Mouse (Mus musculus) midbrain, embryonic 13.5 days (tissue): Measurements from ENCODE around the gene Fxyd4. TPM values are rescaled to one million over a fixed set of nuclear protein-coding genes. Genes with fewer than 3 reads are reported as not detected.

Source experiments
- ATAC-seq: fragments of 200-750 bp; cut with Nextera tagmentation; 2 replicates; pipeline ENCODE4 v1.8.0; 2017; ENCODE audit warnings: mild to moderate bottlenecking, moderate TSS enrichment, moderate library complexity
- H3K27ac ChIP-seq: fragments of 300-500 bp; sonication (generic); 2 replicates; pipeline ENCODE4 v1.5.1; 2015; ENCODE audit warnings: inconsistent platforms, mild to moderate bottlenecking, moderate library complexity
- H3K27me3 ChIP-seq: fragments of 300-500 bp; sonication (generic); 2 replicates; pipeline ENCODE4 v1.6.1; 2015; ENCODE audit warnings: mild to moderate bottlenecking, inconsistent platforms
- H3K36me3 ChIP-seq: fragments of 300-500 bp; sonication (generic); 2 replicates; pipeline ENCODE4 v1.6.1; 2015; ENCODE audit warnings: mild to moderate bottlenecking, inconsistent platforms
- H3K4me1 ChIP-seq: fragments of 300-500 bp; sonication (generic); replicated peaks from 2 replicates; pipeline ENCODE4 v1.6.1; 2015; ENCODE audit warnings: inconsistent platforms
- H3K4me2 ChIP-seq: fragments of 300-500 bp; sonication (generic); replicated peaks from 2 replicates; pipeline ENCODE4 v1.6.1; 2015; ENCODE audit warnings: moderate library complexity, mild to moderate bottlenecking, inconsistent platforms
- H3K4me3 ChIP-seq: fragments of 300-500 bp; sonication (generic); replicated peaks from 2 replicates; pipeline ENCODE4 v1.5.1; 2015; ENCODE audit warnings: mild to moderate bottlenecking, inconsistent platforms
- H3K9ac ChIP-seq: fragments of 300-500 bp; sonication (generic); replicated peaks from 2 replicates; pipeline ENCODE4 v1.6.1; 2015; ENCODE audit warnings: mild to moderate bottlenecking, inconsistent platforms
- H3K9me3 ChIP-seq: fragments of 300-500 bp; sonication (generic); 2 replicates; pipeline ENCODE4 v1.6.1; 2016; ENCODE audit warnings: mild to moderate bottlenecking, inconsistent platforms
- WGBS: fragments of 180-500 bp; shearing (Covaris S2); methylation state at CpG from one replicate; pipeline ENCODE4 v1.1.7; 2015; 5-methylcytosine and 5-hydroxymethylcytosine counted together
- polyA plus RNA-seq: library from polyadenylated mRNA; unstranded; fragments of >200 nt; fragmentation: Nextera tagmentation; extraction: Ambion mirVana; gene quantifications from 2 replicates; pipeline ENCODE4 v1.2.1, GENCODE M21; 2015

The Fxyd4 gene
- polyA plus RNA-seq, 1 experiment from 2014 or later, result 5.2 TPM

DNA sequence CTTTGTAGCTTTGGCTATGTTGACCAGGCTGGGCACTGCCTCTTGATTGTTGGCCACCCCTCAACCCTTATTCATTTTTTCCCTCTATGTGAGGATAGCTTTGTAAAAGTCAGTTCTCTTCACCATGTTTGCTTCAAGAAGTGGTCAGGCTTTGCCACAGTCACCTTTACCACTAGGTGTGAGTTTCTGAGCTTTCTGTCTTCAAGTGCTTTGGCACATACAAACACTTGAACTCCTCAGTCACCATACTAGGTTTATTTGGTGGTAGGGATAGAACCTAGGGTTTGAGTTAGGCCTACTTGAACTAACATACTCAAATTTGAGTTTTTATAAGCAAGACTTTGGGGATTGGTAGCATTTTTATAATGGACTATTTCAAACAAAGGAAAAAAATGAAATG is 23.0 kb downstream of the Fxyd4 start:
- Histone ChIP-seq H3K27me3 (no peaks in the 10 kb centered on the region), H3K4me1 (peaks cover 37% of the 10 kb centered on the region), H3K27ac (no peak overlapping the region), H3K36me3 (no peaks in the 10 kb centered on the region), H3K4me3 (no peak overlapping the region), H3K4me2 (no peak overlapping the region), H3K9me3 (no peaks in the 10 kb centered on the region), H3K9ac (no peak overlapping the region)
- no peak for ATAC-seq

DNA sequence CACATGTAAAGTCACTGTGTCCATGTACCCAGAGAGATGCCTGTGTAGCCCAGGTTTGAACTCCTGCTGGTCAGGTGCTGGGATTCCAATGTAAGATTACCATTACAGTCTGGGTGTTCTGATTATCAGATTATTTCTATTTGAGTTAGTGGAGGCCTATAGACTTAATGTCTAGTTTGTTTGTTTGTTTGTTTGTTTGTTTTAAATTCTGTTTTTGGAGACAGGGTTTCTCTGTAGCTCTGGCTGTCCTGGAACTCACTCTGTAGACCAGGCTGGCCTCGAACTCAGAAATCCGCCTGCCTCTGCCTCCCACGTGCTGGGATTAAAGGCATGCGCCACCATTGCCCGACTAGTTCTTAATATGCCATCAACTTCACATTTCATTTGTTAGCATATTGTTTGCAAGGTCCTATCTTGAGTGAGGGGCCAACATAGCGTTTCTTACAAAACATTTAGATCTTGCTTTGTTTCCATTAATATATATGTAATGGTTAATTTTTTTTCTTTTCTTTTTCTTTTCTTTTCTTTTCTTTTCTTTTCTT is 27.3 kb downstream of the Fxyd4 start:
- no peak overlapping the region for H3K27ac ChIP-seq
- WGBS, result 92% methylated on average over 6 of the region's 6 CpGs
- no peak overlapping the region for H3K4me3 ChIP-seq
- H3K9me3 ChIP-seq, result no peaks in the 10 kb centered on the region
- ATAC-seq, result no peak
- no peak overlapping the region for H3K4me2 ChIP-seq
- H3K27me3 ChIP-seq, result no peaks in the 10 kb centered on the region
- no peak overlapping the region for H3K9ac ChIP-seq
- peaks cover 31% of the 10 kb centered on the region for H3K4me1 ChIP-seq
- H3K36me3 ChIP-seq, result no peaks in the 10 kb centered on the region

DNA sequence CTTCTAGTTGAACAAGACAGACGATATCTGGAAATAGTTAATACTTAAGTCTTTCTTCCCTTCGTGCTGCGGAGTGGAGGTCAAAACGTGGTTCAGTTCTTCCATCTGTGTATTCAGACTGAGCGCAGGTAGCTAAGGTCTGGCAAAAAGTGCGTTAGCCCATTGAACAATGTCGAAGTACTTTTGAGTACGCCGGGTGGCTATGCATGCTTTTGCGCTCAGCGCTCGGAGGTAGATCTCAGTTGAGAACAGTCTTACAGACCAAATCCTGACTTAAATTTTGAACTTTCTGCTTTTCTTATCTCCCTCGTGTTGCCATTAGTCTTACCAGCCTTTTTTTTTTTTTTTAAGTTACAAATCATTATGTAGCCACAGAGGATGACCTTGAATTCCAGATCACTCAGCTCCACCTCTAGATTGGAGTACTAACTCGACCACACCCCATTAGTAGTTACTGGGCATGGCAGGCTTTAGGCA is 29.0 kb downstream of the Fxyd4 start:
- Histone ChIP-seq H3K9me3 (no peaks in the 10 kb centered on the region), H3K27ac (no peak overlapping the region), H3K4me2 (peak overlapping the region; percentile 95), H3K4me1 (peaks cover 32% of the 10 kb centered on the region), H3K27me3 (no peaks in the 10 kb centered on the region), H3K36me3 (no peaks in the 10 kb centered on the region), H3K9ac (peak overlapping the region; percentile 94), H3K4me3 (peak overlapping the region; percentile 99)
- no peak for ATAC-seq
- 2% methylated on average over 14 of the region's 14 CpGs for WGBS

DNA sequence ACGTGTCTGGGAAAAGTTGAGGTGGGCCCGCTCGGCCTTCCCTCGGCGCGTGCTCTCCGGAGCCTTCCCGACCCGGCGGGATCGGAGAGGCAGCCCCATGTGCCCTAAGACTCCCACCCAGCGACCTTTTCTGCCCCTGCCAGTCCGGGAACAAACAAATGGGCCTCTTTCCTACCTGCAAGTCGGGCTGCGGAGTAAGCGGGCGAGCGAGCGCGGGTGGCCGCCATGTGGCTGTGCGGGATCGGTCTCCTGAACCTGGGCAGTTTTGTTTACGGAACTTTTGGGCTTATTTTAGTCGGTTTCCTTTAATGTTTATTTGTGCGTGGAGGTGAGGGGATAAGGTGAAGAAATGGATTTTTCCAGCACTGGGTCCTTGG is 29.5 kb downstream of the Fxyd4 start:
- Histone ChIP-seq H3K27me3 (no peaks in the 10 kb centered on the region), H3K27ac (peak overlapping the region; percentile 92), H3K36me3 (no peaks in the 10 kb centered on the region), H3K9ac (peak overlapping the region; percentile 94), H3K9me3 (no peaks in the 10 kb centered on the region), H3K4me3 (peak overlapping the region; percentile 99), H3K4me1 (peaks cover 32% of the 10 kb centered on the region), H3K4me2 (peak overlapping the region; percentile 95)
- under 1% methylated on average over 26 of the region's 26 CpGs for WGBS
- no peak for ATAC-seq

DNA sequence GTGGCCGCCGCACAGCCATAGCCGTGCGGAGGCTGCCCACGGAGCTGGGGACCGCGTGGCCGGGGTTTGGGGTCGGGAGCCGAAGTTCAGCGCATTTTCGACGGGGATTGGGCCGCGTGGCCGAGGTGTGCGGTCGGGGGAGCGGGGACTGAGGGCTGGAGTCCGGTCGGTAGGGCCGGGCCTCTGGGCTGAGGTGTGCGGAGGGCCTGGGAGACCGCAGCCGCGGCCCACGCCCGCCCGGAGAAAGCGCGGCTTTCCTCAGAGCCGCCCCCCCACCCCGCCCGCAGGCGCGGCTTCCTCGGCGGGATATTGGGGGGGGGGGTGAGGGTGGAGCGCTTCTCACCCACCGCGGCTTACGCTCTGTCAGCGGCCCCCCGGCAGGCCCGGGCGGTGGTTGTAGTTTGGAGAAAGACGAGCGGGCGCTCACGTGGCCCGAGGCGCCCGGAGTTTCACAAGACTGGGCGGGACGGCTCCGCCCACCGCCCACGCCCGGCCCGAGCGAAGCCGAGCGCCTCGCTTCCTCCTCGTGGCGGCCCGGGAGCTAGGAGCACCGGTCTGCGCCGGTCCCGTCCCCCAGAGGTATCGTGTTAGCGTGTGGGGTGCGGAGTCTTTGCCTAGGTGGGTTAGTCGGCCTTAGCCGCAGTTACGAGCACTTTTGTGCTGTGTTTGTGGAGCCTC is 30.1 kb downstream of the Fxyd4 start:
- Histone ChIP-seq H3K9me3 (no peaks in the 10 kb centered on the region), H3K4me3 (peak overlapping the region; percentile 99), H3K27ac (peak overlapping the region; percentile 92), H3K4me1 (peaks cover 32% of the 10 kb centered on the region), H3K27me3 (no peaks in the 10 kb centered on the region), H3K36me3 (no peaks in the 10 kb centered on the region), H3K4me2 (peak overlapping the region; percentile 95), H3K9ac (peak overlapping the region; percentile 94)
- under 1% methylated on average over 68 of the region's 77 CpGs for WGBS
- peak; percentile 44 for ATAC-seq

DNA sequence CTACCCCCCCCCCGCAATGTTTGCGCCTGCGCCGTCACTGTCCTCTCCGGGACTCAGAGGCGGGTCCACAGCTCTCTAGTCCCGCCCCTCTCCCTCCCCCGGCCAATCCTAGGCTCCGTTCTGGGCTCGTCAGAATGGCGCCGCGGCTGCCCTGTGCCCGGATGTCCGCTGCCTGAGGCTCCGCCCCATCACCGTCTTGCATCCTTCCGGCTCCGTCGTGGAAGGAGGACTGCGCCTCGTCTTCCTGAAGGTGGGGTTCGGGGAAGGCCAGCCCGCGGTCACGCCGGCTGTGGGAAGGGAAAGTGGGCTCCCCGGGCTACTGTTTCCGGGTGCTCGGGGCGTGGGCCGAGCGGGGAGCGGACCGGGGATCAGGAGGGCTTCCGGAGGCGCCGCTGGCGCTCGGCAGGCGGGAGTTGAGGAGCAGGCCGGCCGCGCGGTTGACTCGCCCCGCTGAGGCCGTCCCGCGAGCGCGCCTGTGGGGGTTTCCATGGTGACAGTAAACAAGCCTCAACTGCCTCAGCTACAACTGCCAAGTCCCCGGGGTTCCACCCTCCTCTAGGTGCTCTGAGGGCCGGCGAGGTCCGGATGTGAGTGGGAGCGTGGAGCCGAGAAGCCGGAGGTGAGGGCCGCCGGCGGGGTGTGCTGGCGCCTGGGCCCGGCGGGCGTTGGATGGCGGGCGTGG is 30.8 kb downstream of the Fxyd4 start:
- peak overlapping the region; percentile 94 for H3K9ac ChIP-seq
- H3K4me2 ChIP-seq, result peak overlapping the region; percentile 95
- peak overlapping the region; percentile 92 for H3K27ac ChIP-seq
- H3K4me3 ChIP-seq, result peak overlapping the region; percentile 99
- H3K27me3 ChIP-seq, result no peaks in the 10 kb centered on the region
- peak; percentile 98 for ATAC-seq
- H3K4me1 ChIP-seq, result peaks cover 32% of the 10 kb centered on the region
- under 1% methylated on average over 65 of the region's 68 CpGs for WGBS
- H3K9me3 ChIP-seq, result no peaks in the 10 kb centered on the region
- no peaks in the 10 kb centered on the region for H3K36me3 ChIP-seq

DNA sequence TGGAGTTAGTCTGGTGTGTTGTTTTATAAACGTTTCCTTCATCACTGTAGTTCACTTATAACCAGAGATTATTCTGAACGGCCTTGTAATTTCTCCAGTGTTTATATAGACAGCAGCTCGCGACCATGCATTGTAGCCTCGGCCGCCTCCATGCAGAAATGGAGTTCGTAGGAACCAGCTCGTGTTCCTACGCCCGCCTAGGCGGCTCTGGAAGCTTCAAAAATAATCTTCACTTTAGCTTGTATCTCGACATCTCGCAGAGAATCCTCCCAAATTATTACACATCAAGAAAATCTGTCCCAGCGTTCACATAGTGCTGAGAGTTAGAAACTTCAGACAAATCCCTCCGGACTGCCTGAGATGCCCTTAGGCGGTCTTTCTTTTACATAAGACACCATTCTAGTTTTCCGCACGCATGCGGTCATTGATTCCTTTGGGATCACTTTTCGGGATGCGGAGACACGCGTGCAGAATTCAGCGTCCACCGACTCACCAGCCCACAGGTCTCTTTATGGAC is 31.4 kb downstream of the Fxyd4 start:
- peak; percentile 57; the same call in 1 of the 2 replicates for ATAC-seq
- WGBS, result under 1% methylated on average over 25 of the region's 25 CpGs
- H3K4me3 ChIP-seq, result peak overlapping the region; percentile 99
- H3K9ac ChIP-seq, result peak overlapping the region; percentile 68
- no peaks in the 10 kb centered on the region for H3K9me3 ChIP-seq
- no peaks in the 10 kb centered on the region for H3K36me3 ChIP-seq
- peak overlapping the region; percentile 69 for H3K27ac ChIP-seq
- H3K27me3 ChIP-seq, result no peaks in the 10 kb centered on the region
- H3K4me1 ChIP-seq, result peaks cover 32% of the 10 kb centered on the region
- peak overlapping the region; percentile 61 for H3K4me2 ChIP-seq

DNA sequence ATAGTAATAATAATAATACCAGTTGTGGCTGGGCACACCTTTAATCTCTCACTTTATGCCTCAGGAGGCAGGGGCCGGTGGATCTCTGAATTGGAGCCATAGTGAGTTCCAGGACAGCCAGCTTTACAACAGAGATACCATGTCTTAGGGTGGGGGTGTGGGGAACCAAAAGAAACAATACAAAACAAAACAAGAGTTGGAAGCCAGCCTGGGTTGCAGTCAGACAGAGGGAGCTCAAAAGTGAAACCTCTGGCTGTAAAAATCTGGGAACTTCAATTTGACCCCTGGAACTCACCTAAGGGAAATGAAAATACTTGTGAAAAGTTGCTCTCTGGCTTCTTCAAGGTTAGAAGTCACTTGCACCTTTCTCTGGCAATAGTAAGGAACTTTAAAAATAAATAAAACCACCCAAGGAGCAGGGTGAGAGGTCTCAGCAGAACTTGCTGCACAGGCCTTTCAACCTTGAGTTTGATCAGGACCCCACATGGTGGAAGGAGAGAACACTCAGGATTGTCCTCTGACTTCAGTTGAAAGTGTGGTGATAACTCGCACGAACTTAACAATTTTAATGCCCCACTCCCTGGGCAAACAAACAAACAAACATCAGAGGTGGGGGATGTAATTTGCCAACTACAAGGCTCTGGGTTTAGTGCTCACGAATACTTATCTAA is 32.1 kb downstream of the Fxyd4 start:
- peak overlapping the region; percentile 99 for H3K4me3 ChIP-seq
- peaks cover 32% of the 10 kb centered on the region for H3K4me1 ChIP-seq
- H3K27ac ChIP-seq, result no peak overlapping the region
- H3K9me3 ChIP-seq, result no peaks in the 10 kb centered on the region
- no peaks in the 10 kb centered on the region for H3K36me3 ChIP-seq
- H3K4me2 ChIP-seq, result peak overlapping the region; percentile 61
- no peak for ATAC-seq
- 28% methylated on average over 4 of the region's 4 CpGs for WGBS
- no peaks in the 10 kb centered on the region for H3K27me3 ChIP-seq
- 0 out of 2 replicates have a peak overlapping the region, but pooled peaks have one; percentile 68 for H3K9ac ChIP-seq

DNA sequence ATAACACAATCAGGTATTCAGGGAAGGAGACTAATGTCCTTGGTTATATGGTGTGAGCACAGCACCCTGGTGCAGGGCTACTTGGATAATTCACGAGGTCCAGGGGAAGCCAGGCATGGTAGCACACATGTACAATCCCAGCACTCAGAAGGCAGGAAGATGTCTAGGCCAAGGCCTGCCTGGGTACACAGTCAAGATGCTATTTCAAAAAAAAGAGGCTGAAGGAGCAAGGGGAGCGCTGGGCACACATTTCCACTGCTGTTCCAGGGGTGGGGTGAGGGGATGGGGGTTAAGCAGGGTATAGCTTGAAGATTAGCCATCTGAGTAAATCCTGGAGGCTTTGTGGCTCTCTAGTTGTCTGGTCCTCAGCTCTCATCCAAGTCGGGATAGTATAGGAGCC is 33.7 kb downstream of the Fxyd4 start:
- Histone ChIP-seq H3K4me2 (no peak overlapping the region), H3K27me3 (no peaks in the 10 kb centered on the region), H3K4me3 (no peak overlapping the region), H3K9ac (no peak overlapping the region), H3K4me1 (peaks cover 20% of the 10 kb centered on the region), H3K27ac (no peak overlapping the region), H3K9me3 (no peaks in the 10 kb centered on the region), H3K36me3 (no peaks in the 10 kb centered on the region)
- 69% methylated on average over 3 of the region's 3 CpGs for WGBS
- ATAC-seq, result no peak

DNA sequence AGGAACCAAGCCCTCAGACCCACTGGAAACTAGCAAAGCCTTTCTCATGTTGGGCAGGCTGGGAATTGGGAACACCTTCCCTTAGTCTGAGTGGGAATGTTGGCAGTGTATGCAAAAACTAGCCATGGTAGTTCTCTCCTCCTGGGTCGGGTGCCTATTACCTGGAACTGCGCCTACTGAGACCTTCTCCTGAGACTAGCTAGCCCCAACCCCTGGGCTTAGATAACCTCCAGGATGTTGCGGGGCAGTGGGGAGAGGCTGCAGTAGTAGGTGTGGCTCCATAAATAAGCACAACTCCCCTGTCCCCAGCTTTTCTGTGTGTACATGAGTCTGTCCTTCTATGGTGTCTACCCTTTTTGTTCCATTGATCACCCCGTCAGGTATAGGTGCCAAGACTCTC is 34.9 kb downstream of the Fxyd4 start:
- no peaks in the 10 kb centered on the region for H3K36me3 ChIP-seq
- H3K27me3 ChIP-seq, result no peaks in the 10 kb centered on the region
- ATAC-seq, result no peak
- no peak overlapping the region for H3K9ac ChIP-seq
- WGBS, result 83% methylated on average over 4 of the region's 4 CpGs
- no peak overlapping the region for H3K4me2 ChIP-seq
- no peak overlapping the region for H3K4me3 ChIP-seq
- no peaks in the 10 kb centered on the region for H3K9me3 ChIP-seq
- no peak overlapping the region for H3K27ac ChIP-seq
- H3K4me1 ChIP-seq, result peaks cover 8% of the 10 kb centered on the region; the same call in 1 of the 2 replicates

DNA sequence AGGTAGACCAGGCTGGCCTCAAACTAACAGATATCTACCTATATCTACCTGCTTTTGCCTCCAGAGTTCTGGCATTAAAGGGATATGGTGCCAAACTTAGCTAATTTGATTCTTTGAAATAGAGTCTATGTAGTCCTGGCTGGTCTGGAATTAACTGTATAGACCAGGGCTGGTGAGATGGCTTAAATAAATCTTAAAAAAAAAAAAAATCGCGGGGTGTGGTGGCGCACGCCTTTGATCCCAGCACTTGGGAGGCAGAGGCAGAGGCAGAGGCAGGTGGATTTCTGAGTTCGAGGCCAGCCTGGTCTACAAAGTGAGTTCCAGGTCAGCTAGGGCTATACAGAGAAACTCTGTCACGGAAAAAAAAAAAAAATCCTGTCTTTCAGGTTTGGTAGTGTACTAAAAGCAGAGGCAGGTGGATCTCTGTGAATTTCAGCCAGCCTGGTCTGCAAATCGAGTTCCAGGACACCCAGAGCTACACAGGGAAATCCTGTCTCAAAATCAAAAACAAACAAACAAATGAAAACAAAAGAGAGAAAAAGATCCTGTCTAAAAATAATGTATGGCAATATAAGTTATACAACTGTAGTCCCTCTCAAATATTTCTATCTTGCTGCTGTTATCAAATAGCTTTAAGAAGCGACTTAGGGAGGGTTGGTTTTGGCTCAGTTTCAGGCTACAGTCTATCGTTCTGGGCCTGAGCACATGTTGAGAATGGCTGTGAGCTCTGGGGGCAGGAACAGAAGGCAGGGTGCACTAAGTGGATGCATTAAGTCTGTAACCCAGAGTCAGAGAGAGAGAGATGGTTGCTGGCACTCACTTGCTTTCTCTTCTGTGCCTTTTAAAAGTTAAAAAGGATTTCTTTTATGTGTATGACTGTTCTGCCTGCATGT is 35.7 kb downstream of the Fxyd4 start:
- no peak overlapping the region for H3K4me2 ChIP-seq
- peaks cover 8% of the 10 kb centered on the region; the same call in 1 of the 2 replicates for H3K4me1 ChIP-seq
- H3K4me3 ChIP-seq, result no peak overlapping the region
- 74% methylated on average over 9 of the region's 9 CpGs for WGBS
- no peaks in the 10 kb centered on the region for H3K27me3 ChIP-seq
- no peak for ATAC-seq
- H3K36me3 ChIP-seq, result no peaks in the 10 kb centered on the region
- H3K9me3 ChIP-seq, result no peaks in the 10 kb centered on the region
- H3K27ac ChIP-seq, result no peak overlapping the region
- no peak overlapping the region for H3K9ac ChIP-seq
